8 mouse cellular contexts compared by ENCODE assay signal in the genomic region with DNA sequence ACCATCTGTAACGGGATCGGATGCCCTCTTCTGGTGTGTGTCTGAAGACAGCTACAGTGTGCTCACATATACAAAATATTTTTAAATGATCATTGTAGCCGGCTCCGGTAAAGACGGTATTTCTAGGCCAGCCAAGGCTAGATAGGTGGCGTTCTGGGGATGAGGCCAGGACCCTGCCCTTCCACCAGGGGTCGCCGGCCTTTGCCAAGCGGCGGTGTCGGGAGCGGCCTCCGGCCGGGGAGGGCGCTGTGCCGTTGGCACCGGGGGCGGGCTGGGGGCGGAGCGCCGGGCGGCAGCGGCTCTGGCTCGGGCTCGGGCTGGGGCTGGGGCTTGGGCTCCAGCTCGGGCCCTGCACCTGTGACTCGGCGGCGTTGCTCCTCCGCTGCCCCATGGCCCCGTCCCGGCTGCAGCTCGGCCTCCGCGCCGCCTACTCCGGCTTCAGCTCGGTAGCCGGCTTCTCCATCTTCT. TPM values are rescaled to one million over a fixed set of nuclear protein-coding genes. Genes with fewer than 3 reads are reported as not detected.
DNase-seq lines count a peak whose midpoint lies in the region; ATAC-seq and TF ChIP-seq lines count a peak whose summit lies in the region.

No protein-coding gene starts in this region.

- H3K4me2 ChIP-seq in hindbrain, postnatal 0 days (ENCODE audit: low read depth, low read length), result peak overlapping the region; percentile 74

- no peaks in the 10 kb centered on the region for H3K27me3 ChIP-seq in hindbrain, postnatal 0 days (ENCODE audit: insufficient read depth, low read length)

- H3K4me1 ChIP-seq in hindbrain, postnatal 0 days (ENCODE audit: insufficient read depth, low read length), result peaks cover 18% of the 10 kb centered on the region

- no peak; the same call in 1 of the 2 replicates for TF ChIP-seq CTCF in gastrocnemius, adult 2 months (IDR thresholded peaks at IDR 0.05)
- TF ChIP-seq CTCF in hindbrain, postnatal 0 days (IDR thresholded peaks at IDR 0.05; ENCODE audit: low read depth), result peak; percentile 84
- TF ChIP-seq CTCF in left cerebral cortex, adult 2 months (IDR thresholded peaks at IDR 0.05), result peak; percentile 85

- peak overlapping the region; percentile 93 for H3K27ac ChIP-seq in gastrocnemius, adult 2 months
- H3K27ac ChIP-seq in hindbrain, postnatal 0 days, result peak overlapping the region; percentile 78
- H3K27ac ChIP-seq in left cerebral cortex, adult 2 months, result peak overlapping the region; percentile 99

- peak; percentile 90 for DNase-seq in T-cell, adult 2 months (ENCODE audit: low spot score)
- DNase-seq in cerebellum, postnatal 25 days, result peak; percentile 93 to 97
- peak; percentile 96 for DNase-seq in gastrocnemius, adult 2 months
- DNase-seq in hindbrain, postnatal 0 days (ENCODE audit: low spot score), result peak; percentile 95
- peak; percentile 86 to 90 for DNase-seq in left cerebral cortex, adult 2 months (ENCODE audit: extremely low spot score in 1 of 2, low spot score in 2 of 2)
- peak; percentile 89 for DNase-seq in right cerebral cortex, adult 18-20 months
- DNase-seq in urinary bladder, postnatal 10 days (ENCODE audit: low spot score), result peak; percentile 74

- peak; percentile 88 for ATAC-seq in hindbrain, postnatal 0 days
- peak; percentile 79 for ATAC-seq in megakaryocyte, adult 5-6 weeks (ENCODE audit: poor library complexity, severe bottlenecking)

- peak overlapping the region; percentile 85 for H3K4me3 ChIP-seq in gastrocnemius, adult 2 months
- H3K4me3 ChIP-seq in hindbrain, postnatal 0 days (ENCODE audit: low read length), result peak overlapping the region; percentile 83
- peak overlapping the region; percentile 90 for H3K4me3 ChIP-seq in left cerebral cortex, adult 2 months

- intact Hi-C loops in gastrocnemius, adult 2 months (cut with DNase I), result loop anchor here (1.0 to 5.0 kb wide), 2 partner anchors 66 to 168 kb away; no protein-coding TSS in a partner anchor
- intact Hi-C loops in left cerebral cortex, adult 2 months (cut with DNase I), result loop anchor here (2.0 kb wide), 3 partner anchors 47 to 169 kb away; no protein-coding TSS in a partner anchor

- peak overlapping the region; percentile 94 for H3K9ac ChIP-seq in hindbrain, postnatal 0 days (replicated peaks; ENCODE audit: low read length)

- H3K9me3 ChIP-seq in hindbrain, postnatal 0 days (ENCODE audit: low read length), result no peaks in the 10 kb centered on the region

- 2% methylated on average over 39 of the region's 39 CpGs for WGBS in hindbrain, postnatal 0 days

- no peaks in the 10 kb centered on the region for H3K36me3 ChIP-seq in hindbrain, postnatal 0 days (ENCODE audit: insufficient read depth, low read length)

RNA-seq across cellular contexts. Expression of a gene that starts 5.8 kb away (rescaled TPM):
- total RNA-seq in gastrocnemius, adult 2 months (2021), result 10 to 100 TPM; 44.5 to 47.1 TPM
- 84.4 and 89.3 TPM in 2 replicates for total RNA-seq in hindbrain, postnatal 0 days (2014; rRNA removed)
- 140 and 152 TPM in 2 replicates for polyA plus RNA-seq in hindbrain, postnatal 0 days (2015; fragmentation: Nextera tagmentation; extraction: Ambion mirVana)
- total RNA-seq in left cerebral cortex, adult 2 months (2021), result 100 to 1,000 TPM; 157 to 161 TPM
- total RNA-seq in megakaryocyte, adult 5-6 weeks (2015), result 42.3 and 47.1 TPM in 2 replicates
- 33.1 and 33.5 TPM in 2 replicates for total RNA-seq in megakaryocyte, adult 5-6 weeks (2017)

RNA-seq across cellular contexts. Expression of a gene that starts 16.4 kb away (rescaled TPM):
- total RNA-seq in gastrocnemius, adult 2 months (2021), result 10 to 100 TPM in 1 of 2 experiments, 1 to 10 TPM in 1; 9.8 to 13.6 TPM
- 26.4 and 41.9 TPM in 2 replicates for total RNA-seq in hindbrain, postnatal 0 days (2014; rRNA removed)
- polyA plus RNA-seq in hindbrain, postnatal 0 days (2015; fragmentation: Nextera tagmentation; extraction: Ambion mirVana), result 10.3 and 12.2 TPM in 2 replicates
- total RNA-seq in left cerebral cortex, adult 2 months (2021), result 10 to 100 TPM; 46.5 to 50.4 TPM
- total RNA-seq in megakaryocyte, adult 5-6 weeks (2015), result 0.02 TPM in 1 of 2 replicates, not detected in the other
- 1.2 and 1.4 TPM in 2 replicates for total RNA-seq in megakaryocyte, adult 5-6 weeks (2017)

RNA-seq across cellular contexts. Expression of a gene that starts 53.0 kb away (rescaled TPM):
- total RNA-seq in gastrocnemius, adult 2 months (2021), result under 1 TPM; 0.13 to 0.22 TPM
- total RNA-seq in hindbrain, postnatal 0 days (2014; rRNA removed), result 0.10 TPM in 1 of 2 replicates, not detected in the other
- polyA plus RNA-seq in hindbrain, postnatal 0 days (2015; fragmentation: Nextera tagmentation; extraction: Ambion mirVana), result 0.44 and 0.49 TPM in 2 replicates
- total RNA-seq in left cerebral cortex, adult 2 months (2021), result 1 to 10 TPM; 2.8 to 4.7 TPM
- total RNA-seq in megakaryocyte, adult 5-6 weeks (2015), result 0.21 TPM in 1 of 2 replicates, not detected in the other
- 0.40 and 0.81 TPM in 2 replicates for total RNA-seq in megakaryocyte, adult 5-6 weeks (2017)

Comparison
In these comparisons a context has a peak if more than half of its experiments do, and no peak if none do; other contexts are left out.
1. Peak in every context shown above with its lines: DNase-seq, ATAC-seq, H3K4me3 ChIP-seq and H3K27ac ChIP-seq.
2. RNA of a gene that starts 16.4 kb away (total RNA-seq): 46.5 to 50.4 TPM in left cerebral cortex, adult 2 months, 26.4 to 41.9 TPM in hindbrain, postnatal 0 days and 9.8 to 13.6 TPM in gastrocnemius, adult 2 months; 0.02 to 1.4 TPM in megakaryocyte, adult 5-6 weeks; every median in the first group is over 4 times any median in the second.